Mouse (Mus musculus): Measurements from ENCODE around the gene Ric1. TPM values are rescaled to one million over a fixed set of nuclear protein-coding genes. Genes with fewer than 3 reads are reported as not detected.

Ric1 gene
- total RNA-seq (2021), result 10 to 100 TPM; 37.6 to 41.6 TPM
- long read RNA-seq, experiment 1, full-length matches to known transcripts, result 1 of 4 reads
- long read RNA-seq, experiment 1, partial matches to known transcripts, result 3 of 4 reads
- long read RNA-seq, experiment 1, other reads (novel, unspliced or antisense), result 0 of 4 reads
- long read RNA-seq, experiment 2, full-length matches to known transcripts, result 1 of 5 reads
- long read RNA-seq, experiment 2, partial matches to known transcripts, result 3 of 5 reads
- long read RNA-seq, experiment 2, other reads (novel, unspliced or antisense), result 1 of 5 reads

GRCm38 (mm10) chr19:29521637-29522435, at the start of gene Ric1:
TSS of gene Ric1 (plus strand) at chr19:29522282.
- peak; percentile 75 to 80 for DNase-seq (ENCODE audit: low spot score in 2 of 2)

DNA sequence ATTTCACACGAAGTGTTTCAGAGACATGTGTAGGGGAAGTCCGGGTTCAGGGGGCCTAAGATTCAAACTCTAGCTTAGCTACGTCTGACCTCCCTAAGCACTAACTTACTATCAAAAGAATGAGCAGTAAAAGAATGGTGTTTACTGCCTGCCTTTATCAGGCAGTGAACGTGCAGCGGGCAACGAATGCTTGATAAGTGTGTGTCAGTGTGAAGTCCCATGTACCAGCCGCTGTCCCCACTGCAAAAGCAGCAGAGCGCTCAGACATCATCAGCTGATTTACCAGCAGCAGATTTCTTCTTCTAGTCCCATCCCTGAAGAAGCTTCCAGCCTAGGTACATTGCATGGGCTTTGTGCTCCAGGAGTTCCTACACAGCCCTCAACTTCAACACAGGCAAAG, 49.7 kb upstream of the Ric1 start:
- DNase-seq (ENCODE audit: low spot score in 2 of 2), result no peak

GRCm38 (mm10) chr19:29472946-29473345, 49.1 kb upstream of the Ric1 start:
- DNase-seq (ENCODE audit: low spot score in 2 of 2), result no peak

DNA sequence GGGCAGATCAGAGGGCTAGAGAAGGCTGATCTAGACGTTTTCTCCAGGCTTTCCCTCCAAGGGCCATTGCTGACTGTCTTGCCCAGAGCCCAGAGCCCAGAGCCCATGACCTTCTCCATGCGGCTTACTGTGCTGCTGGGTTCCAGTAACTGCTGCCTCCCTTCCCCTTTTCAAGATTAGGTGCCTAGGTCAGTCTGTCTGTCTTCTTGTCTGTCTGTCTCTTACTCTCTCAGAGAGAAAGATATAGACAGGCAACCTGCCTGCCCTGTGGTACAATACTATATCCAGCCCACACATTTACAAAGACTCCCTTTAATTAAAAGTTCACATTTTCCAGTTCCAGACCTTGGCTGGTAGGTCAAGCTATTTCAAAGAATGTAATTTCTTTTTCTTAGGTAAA, 47.3 kb upstream of the Ric1 start:
- no peak for DNase-seq (ENCODE audit: low spot score in 2 of 2)

DNA sequence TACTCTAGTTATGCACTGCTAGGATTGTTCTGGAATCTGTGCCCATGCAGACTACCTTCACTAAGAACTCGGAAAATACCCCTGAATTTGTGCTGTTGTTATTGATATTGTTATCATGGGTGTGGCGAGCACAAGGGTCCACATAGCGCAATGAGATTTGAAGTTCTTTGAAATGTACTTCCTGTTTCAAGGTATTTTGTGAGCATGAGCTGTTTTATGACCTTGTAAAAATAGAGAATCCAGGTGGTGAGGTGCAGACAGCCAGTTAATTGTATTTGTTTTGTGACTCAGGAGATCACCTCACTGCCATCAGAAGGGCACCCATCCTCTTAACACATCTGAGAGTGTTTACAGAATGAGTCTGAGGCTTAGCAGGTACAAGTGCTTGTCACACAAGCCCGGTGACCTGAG, 46.9 kb upstream of the Ric1 start:
- no peak for DNase-seq (ENCODE audit: low spot score in 2 of 2)

- DNase-seq (ENCODE audit: low spot score in 2 of 2), result no peak
These were observed 43.5 kb upstream of the Ric1 start for GRCm38 (mm10) chr19:29478598-29478997.

DNA sequence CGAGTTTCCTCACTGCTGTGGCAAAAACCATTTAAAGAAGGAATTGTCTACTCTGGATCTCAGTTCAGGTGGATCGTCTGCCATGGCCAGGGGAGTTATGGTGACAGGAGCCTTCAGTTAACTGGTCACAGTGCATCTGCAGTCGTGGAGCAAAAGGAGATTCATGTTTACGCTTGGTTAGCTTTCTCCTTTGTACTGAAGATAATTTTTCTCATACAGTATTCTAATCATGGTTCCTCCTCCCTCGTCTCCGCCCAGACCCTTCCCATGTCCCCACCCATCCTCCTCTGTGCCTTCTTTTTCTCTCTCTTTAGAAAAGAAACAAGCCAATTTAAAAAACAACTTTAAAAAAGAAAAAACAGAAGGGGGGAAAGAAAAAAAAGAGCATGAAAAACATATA, 40.5 kb upstream of the Ric1 start:
- DNase-seq (ENCODE audit: low spot score in 2 of 2), result no peak

DNA sequence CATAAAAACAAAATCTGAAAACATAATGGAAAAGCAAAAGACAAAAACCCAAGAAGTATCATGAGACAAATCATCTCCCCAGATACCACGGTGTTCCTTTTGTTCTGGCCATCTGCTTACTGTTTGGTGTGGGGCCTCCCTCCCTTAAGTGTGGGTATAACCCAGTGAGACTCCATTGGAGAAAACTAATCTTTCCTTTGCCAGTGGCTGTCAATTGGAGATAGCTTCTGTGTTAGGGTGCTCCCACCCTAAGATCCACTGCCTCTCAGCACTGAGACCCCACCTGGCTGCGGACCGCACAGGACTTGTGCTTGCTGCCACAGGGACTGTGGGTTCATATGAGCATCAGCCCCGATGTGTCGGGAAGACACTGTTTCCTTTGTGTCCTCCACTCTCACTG, 39.9 kb upstream of the Ric1 start:
- no peak for DNase-seq (ENCODE audit: low spot score in 2 of 2)

DNA sequence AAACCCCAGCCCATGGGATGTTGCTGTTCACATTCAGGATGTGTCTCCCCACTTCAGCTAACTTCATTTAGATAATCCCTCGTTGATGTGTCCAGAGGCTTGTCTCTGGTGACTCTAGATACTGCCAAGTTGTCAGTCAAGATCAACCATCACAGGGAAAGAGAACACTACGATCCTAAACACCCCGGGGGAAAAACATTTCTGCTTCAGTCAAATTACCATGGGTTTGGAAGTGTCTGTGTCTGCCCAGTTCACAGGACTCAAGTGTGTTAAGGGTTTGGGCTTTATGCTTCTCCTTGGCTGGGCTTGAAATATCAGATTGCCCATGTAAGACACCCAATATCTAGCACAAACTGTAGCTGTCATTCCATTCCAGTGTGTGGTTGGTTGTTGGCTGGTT, 39.4 kb upstream of the Ric1 start:
- no peak for DNase-seq (ENCODE audit: low spot score in 2 of 2)

- no peak for DNase-seq (ENCODE audit: low spot score in 2 of 2)
These were observed 38.7 kb upstream of the Ric1 start for GRCm38 (mm10) chr19:29483386-29483785.

GRCm38 (mm10) chr19:29484537-29484936, 37.5 kb upstream of the Ric1 start:
- no peak for DNase-seq (ENCODE audit: low spot score in 2 of 2)

DNA sequence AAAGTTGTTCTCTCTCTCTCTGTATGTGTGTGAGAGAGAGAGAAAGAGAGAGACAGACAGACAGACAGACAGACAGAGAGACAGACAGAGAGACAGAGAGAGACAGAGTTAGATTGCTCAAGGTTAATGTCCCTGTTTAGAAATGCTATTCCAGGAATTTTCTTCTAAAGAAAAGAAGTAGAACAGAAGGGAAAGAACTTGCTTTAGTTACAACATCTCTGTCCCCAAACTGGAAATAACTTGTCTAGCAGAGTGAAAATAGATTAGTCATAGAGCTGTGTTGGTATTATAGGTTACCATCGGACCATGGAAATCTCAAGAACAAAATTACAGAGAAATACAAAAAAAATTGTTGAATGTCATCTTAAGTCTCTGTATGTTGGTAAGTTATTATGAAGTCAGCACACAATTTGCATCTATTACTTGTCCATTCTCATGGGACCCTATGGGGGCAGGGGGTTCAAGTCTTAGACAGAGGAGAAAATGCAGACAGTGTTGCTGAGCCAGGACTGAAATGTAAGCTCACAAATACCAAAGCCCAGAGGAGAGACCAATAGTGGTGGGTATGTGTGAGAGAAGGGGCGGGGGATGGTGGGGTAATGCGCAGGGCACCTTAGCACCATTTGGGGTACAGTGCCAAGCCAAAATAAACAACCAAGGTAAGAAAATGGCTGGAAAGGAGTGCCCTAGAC, 36.7 kb upstream of the Ric1 start:
- no peak for DNase-seq (ENCODE audit: low spot score in 2 of 2)

DNA sequence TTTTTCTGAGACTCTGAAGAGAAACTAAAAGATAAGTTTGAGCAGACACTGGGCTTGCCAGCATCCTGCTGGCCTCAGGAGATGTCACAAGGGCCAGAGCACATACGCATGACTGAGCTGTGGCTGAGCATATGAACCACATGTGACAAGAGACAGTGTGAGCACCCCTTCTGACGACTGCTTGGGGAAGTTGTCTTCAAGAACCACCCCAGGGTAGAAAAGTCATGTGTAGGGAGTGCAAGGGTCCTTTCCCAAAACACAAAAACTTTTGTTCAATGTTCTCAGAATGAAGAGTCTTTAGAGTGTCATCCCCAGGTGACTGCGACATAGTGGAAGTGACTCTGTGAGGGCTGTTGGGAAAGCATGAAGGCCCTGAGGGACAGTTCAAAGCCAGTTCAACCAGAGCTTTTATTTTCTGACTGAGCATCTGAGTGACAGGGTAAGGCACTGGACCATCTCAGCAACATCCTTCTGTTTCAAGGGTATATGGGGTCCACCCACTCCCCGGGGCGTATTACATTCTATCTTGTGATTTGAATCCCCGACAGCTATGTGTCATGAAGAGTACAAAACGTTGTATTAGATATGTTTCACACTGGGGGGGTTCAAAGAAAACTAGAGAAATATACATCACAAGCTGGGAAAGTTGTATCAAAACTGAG, 35.4 kb upstream of the Ric1 start:
- DNase-seq (ENCODE audit: low spot score in 2 of 2), result no peak

DNA sequence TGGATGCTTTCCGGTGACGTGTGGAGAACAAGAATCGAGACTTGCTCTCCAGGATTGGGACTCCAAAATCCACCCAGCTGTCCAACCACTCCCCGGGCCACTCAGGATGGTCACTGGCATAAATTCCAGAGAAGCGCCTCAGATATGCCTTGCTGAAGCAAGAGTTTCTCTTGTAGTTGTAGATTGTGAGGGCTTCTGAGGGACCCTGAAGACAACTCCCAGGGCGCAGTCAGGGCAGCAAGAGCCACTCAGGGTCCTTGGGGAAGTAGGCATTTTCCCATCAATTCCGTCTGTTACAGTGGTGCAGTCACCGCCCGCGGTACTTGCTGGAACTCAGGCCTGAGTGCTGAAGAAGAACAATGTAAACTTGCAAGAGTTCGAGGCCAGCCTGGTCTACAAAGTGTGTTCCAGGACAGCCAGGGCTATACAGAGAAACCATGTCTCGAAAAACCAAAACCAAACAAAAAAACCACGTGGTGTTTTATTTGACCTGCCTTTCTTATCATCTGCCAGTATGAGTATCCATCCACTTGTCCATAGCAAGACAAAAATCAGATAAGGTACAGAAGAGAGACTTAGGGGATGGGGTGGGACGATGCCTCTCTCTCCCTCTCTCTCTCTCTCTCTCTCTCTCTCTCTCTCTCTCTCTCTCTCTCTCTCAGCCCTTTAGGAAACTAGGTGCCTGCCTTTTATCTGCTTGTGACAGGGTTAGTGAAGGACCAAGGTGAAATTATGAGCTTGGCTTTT, 34.6 kb upstream of the Ric1 start:
- no peak for DNase-seq (ENCODE audit: low spot score in 2 of 2)

DNA sequence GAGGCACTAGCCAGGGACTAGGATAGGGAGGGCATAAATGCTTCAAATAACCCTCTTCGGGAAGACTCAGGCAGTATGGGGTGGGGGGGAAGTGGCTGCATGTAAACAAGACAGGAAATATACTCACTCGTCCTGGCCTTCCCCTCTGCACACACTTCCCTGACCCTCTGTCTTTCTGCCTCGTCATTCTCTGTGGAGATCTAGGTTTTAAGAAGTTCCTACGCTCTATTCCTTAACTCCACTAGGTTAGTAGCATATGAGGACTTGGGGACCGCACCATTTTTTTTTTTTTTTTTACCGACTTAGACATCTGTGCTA, 34.0 kb upstream of the Ric1 start:
- DNase-seq (ENCODE audit: low spot score in 2 of 2), result no peak

DNA sequence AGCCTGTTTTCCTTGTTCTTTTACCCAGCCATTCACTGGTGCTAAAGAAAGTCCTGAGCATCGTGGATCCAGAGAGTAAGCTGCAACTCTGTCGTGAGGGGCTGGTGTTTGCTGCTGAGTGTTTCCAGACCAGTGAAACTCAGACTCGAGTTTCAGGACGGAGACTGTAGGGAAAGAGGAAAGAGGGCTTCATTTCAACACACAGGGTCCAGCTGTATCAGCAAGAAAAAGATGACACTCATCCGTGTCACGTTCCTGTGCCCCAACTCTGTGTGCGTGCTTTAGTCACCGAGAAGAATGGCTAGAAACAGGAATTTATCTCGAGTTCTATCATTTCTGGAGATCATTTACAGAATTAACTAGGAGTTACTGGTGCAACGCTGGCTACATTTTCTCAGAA, 33.7 kb upstream of the Ric1 start:
- no peak for DNase-seq (ENCODE audit: low spot score in 2 of 2)

DNA sequence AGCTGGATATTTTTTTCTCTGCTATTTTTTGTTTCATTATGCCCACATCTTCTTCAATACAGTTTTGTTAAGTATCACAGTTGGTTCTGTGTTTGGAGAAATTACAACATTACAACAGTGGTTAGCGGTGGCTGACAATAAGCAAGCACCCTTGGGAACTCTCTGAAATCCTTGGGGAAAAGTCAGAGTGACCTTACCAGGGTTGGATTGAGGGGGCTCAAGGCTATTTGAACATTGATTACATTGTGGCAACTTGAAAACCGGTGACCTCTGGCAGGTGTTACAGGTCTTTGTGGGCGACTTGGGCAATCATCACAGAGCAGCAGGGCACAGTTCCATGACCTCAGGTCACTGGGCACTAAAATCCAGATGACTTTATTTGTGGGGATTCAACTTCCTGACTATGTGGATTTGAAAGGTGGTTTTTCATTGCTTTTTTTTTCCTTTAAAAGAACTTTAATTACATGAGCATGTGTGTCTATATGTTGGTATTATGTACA, 32.2 kb upstream of the Ric1 start:
- no peak for DNase-seq (ENCODE audit: low spot score in 2 of 2)

DNA sequence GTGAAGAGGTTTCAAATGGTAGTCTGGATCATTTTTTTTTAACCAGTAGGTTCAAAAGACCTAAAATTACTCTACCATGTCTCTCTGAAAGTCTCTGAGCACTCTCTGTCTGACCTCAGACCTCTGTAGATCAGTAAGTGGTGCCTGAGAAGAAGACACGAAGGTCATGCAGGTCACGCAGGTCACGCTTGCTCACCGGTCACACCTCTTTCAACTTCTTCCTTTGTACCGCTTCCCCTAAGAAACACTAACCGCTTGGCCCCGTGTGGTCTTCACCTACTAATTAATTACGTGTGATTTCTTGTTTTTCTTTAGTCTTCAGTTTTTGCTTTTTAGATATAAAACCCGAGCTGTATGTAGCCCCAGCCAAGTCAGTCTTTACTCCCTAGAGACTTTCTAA, 30.6 kb upstream of the Ric1 start:
- DNase-seq (ENCODE audit: low spot score in 2 of 2), result no peak

- DNase-seq (ENCODE audit: low spot score in 2 of 2), result no peak
These were observed 27.6 kb upstream of the Ric1 start for GRCm38 (mm10) chr19:29494454-29494853.

DNA sequence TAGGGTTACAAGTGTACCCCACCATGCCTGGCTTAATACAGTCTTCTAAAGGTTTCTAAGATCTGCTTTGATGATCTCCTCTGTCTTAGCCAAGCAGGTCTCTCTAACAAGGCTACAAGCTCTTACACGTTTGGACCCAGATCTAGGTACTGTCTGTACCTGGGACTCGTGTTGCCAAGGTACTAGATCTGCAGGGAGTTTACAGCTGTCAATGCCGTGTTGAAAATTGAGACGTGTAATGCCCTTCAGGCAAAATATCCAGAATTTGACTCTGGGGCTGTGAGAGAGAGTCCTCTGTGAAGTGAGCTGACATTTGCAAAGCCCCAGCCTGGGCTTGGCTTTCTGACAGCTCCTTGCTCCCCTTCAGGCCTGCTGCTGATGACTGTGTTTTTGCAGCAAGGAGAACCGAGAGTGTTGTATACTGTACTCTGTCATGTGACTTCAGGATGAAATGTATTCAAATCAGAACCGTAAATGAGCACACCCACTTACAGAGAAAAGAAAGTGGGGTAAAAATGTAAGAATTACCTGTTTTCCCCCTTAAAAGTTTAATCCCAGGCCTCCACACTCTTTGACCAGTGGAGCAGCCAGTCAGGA, 26.0 kb upstream of the Ric1 start:
- DNase-seq (ENCODE audit: low spot score in 2 of 2), result no peak

All from adrenal gland, postnatal 4 days (tissue).